Mouse (Mus musculus) hindlimb bud, embryonic 11.5 days (tissue): Measurements from ENCODE around the gene Cwc27.

ENCODE experiments used
- DNase-seq: peaks from one replicate; pipeline ENCODE4 v3.0.0-alpha.2; 2012; ENCODE audit warnings: low read depth, low spot score; ENCODE audit errors: extremely low spot score

The Cwc27 gene

GRCm38 (mm10) chr13:104779104-104779670 lies 37.8 kb downstream of the Cwc27 start:
- DNase-seq, result no peak

GRCm38 (mm10) chr13:104763193-104763592 lies 53.7 kb downstream of the Cwc27 start:
- DNase-seq, result no peak

- DNase-seq, result no peak
Observed at GRCm38 (mm10) chr13:104762401-104762800, 54.5 kb downstream of the Cwc27 start.

GRCm38 (mm10) chr13:104759381-104759780 lies 57.6 kb downstream of the Cwc27 start:
- DNase-seq, result no peak

GRCm38 (mm10) chr13:104747032-104747431 lies 69.9 kb downstream of the Cwc27 start:
- no peak for DNase-seq

GRCm38 (mm10) chr13:104742866-104743265 lies 74.1 kb downstream of the Cwc27 start:
- DNase-seq, result peak; percentile 76

GRCm38 (mm10) chr13:104729261-104730046 lies 87.5 kb downstream of the Cwc27 start:
- DNase-seq, result no peak

- DNase-seq, result no peak
Observed at GRCm38 (mm10) chr13:104727681-104728080, 89.3 kb downstream of the Cwc27 start.

- DNase-seq, result no peak
Observed at GRCm38 (mm10) chr13:104720133-104720532, 96.8 kb downstream of the Cwc27 start.

- no peak for DNase-seq
Observed at GRCm38 (mm10) chr13:104694612-104695355, 122.2 kb downstream of the Cwc27 start.

GRCm38 (mm10) chr13:104692710-104693109 lies 124.2 kb downstream of the Cwc27 start:
- no peak for DNase-seq

GRCm38 (mm10) chr13:104685537-104685936 lies 131.4 kb downstream of the Cwc27 start:
- no peak for DNase-seq

- no peak for DNase-seq
Observed at GRCm38 (mm10) chr13:104684361-104685011, 132.5 kb downstream of the Cwc27 start.

GRCm38 (mm10) chr13:104681212-104681611 lies 135.7 kb downstream of the Cwc27 start:
- no peak for DNase-seq

- DNase-seq, result no peak
Observed at GRCm38 (mm10) chr13:104661188-104661587, 155.8 kb downstream of the Cwc27 start.

GRCm38 (mm10) chr13:104660042-104660680 lies 156.8 kb downstream of the Cwc27 start:
- no peak for DNase-seq

- no peak for DNase-seq
Observed at GRCm38 (mm10) chr13:104656666-104657272, 160.2 kb downstream of the Cwc27 start.

- no peak for DNase-seq
Observed at GRCm38 (mm10) chr13:104655137-104655536, 161.8 kb downstream of the Cwc27 start.

GRCm38 (mm10) chr13:104651763-104652162 lies 165.2 kb downstream of the Cwc27 start:
- no peak for DNase-seq

- no peak for DNase-seq
Observed at GRCm38 (mm10) chr13:104650654-104651053, 166.3 kb downstream of the Cwc27 start.
